Mouse (Mus musculus) liver, embryonic 16.5 days (tissue): ENCODE data around the gene Tenm4. TPM values are rescaled to one million over a fixed set of nuclear protein-coding genes. Genes with fewer than 3 reads are reported as not detected.

Experiments used
- ATAC-seq: fragments of 200-750 bp; cut with Nextera tagmentation; 2 replicates; pipeline ENCODE4 v1.8.0; 2017; ENCODE audit warnings: low read depth, mild to moderate bottlenecking, moderate number of reproducible peaks, moderate library complexity
- H3K27ac ChIP-seq: fragments of 300-500 bp; sonication (generic); 2 replicates; pipeline ENCODE4 v1.5.1; 2014; ENCODE audit warnings: mild to moderate bottlenecking, low read length
- H3K27me3 ChIP-seq: fragments of 300-500 bp; sonication (generic); 2 replicates; pipeline ENCODE4 v1.6.1; 2014; ENCODE audit warnings: low read depth, low read length, mixed read lengths; ENCODE audit not compliant: control insufficient read depth, insufficient read depth
- H3K36me3 ChIP-seq: fragments of 300-500 bp; sonication (generic); 2 replicates; pipeline ENCODE4 v1.6.1; 2014; ENCODE audit warnings: mild to moderate bottlenecking; ENCODE audit not compliant: control insufficient read depth, insufficient read depth
- H3K4me1 ChIP-seq: fragments of 300-500 bp; sonication (generic); 2 replicates; pipeline ENCODE4 v1.6.1; 2014; ENCODE audit warnings: low read depth, low read length, mixed read lengths; ENCODE audit not compliant: control insufficient read depth
- H3K4me2 ChIP-seq: fragments of 300-500 bp; sonication (generic); 2 replicates; pipeline ENCODE4 v1.6.1; 2014; ENCODE audit warnings: low read depth, low read length, mixed read lengths
- H3K4me3 ChIP-seq: fragments of 300-500 bp; sonication (generic); 2 replicates; pipeline ENCODE4 v1.5.1; 2014; ENCODE audit warnings: low read depth, mild to moderate bottlenecking, low read length
- H3K9ac ChIP-seq: fragments of 300-500 bp; sonication (generic); 2 replicates; pipeline ENCODE4 v1.6.1; 2014; ENCODE audit warnings: low read depth, low read length
- H3K9me3 ChIP-seq: fragments of 300-500 bp; sonication (generic); replicated peaks from 2 replicates; pipeline ENCODE4 v1.6.1; 2016; ENCODE audit warnings: low read length; ENCODE audit not compliant: control insufficient read depth
- WGBS: fragments of 180-500 bp; shearing (Covaris S2); extraction: QIAGEN DNeasy Blood & Tissue Kit; methylation state at CpG from one replicate; pipeline ENCODE4 v1.1.7; 2014; ENCODE audit not compliant: insufficient replicate concordance; 5-methylcytosine and 5-hydroxymethylcytosine counted together
- polyA plus RNA-seq: library from polyadenylated mRNA; unstranded; fragments of >200 nt; fragmentation: Nextera tagmentation; extraction: Ambion mirVana; gene quantifications from 2 replicates; pipeline ENCODE4 v1.2.1, GENCODE M21; 2015

The Tenm4 gene
- polyA plus RNA-seq, 1 experiment from 2014 or later: 2.4 TPM

- Histone ChIP-seq H3K4me3 (0 out of 2 replicates have a peak overlapping the region, but pooled peaks have one; percentile 22), H3K27me3 (no peaks in the 10 kb centered on the region), H3K27ac (peak overlapping the region; percentile 96), H3K9me3 (no peaks in the 10 kb centered on the region), H3K9ac (peak overlapping the region; percentile 60), H3K4me1 (peaks cover 58% of the 10 kb centered on the region), H3K4me2 (peak overlapping the region; percentile 49), H3K36me3 (no peaks in the 10 kb centered on the region)
- peak; percentile 91 for ATAC-seq
- 19% methylated on average over 6 of the region's 6 CpGs for WGBS
Measured at GRCm38 (mm10) chr7:96781068-96781467, 610.0 kb downstream of the Tenm4 start.

GRCm38 (mm10) chr7:96782686-96783085, 611.6 kb downstream of the Tenm4 start:
- no peaks in the 10 kb centered on the region for H3K9me3 ChIP-seq
- no peaks in the 10 kb centered on the region for H3K36me3 ChIP-seq
- peak overlapping the region; percentile 96; the same call in 1 of the 2 replicates for H3K27ac ChIP-seq
- H3K27me3 ChIP-seq: no peaks in the 10 kb centered on the region
- H3K4me2 ChIP-seq: no peak overlapping the region
- ATAC-seq: no peak
- H3K4me1 ChIP-seq: peaks cover 53% of the 10 kb centered on the region
- WGBS: 49% methylated on average over 4 of the region's 4 CpGs
- H3K9ac ChIP-seq: no peak overlapping the region
- no peak overlapping the region for H3K4me3 ChIP-seq

DNA sequence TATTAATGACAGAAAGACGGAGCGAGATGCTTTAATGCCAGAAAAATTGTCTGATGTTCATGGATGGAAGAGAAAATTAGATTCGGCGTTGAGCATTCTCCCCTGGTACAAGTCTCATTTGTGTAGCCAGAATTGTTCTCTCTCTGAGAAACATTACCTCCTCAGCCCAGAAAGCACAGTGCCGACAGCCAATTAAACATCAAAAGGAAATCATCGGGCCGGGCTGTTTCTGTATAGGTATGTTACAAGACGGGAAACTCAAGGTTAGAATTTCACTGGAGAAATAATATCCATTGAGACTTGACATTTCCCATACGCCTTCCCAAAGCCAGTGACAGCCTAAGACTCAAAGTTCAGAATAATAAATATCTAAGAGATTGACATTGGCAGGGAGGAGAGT, 614.8 kb downstream of the Tenm4 start:
- Histone ChIP-seq H3K27me3 (no peaks in the 10 kb centered on the region), H3K9ac (no peak overlapping the region), H3K4me1 (peaks cover 22% of the 10 kb centered on the region), H3K9me3 (no peaks in the 10 kb centered on the region), H3K4me3 (no peak overlapping the region), H3K36me3 (no peaks in the 10 kb centered on the region), H3K4me2 (no peak overlapping the region), H3K27ac (no peak overlapping the region)
- 81% methylated on average over 9 of the region's 9 CpGs for WGBS
- no peak for ATAC-seq

- Histone ChIP-seq H3K4me1 (peaks cover 18% of the 10 kb centered on the region), H3K27me3 (no peaks in the 10 kb centered on the region), H3K36me3 (no peaks in the 10 kb centered on the region), H3K4me3 (no peak overlapping the region), H3K27ac (no peak overlapping the region), H3K4me2 (no peak overlapping the region), H3K9me3 (no peaks in the 10 kb centered on the region), H3K9ac (no peak overlapping the region)
- 59% methylated on average over 5 of the region's 5 CpGs for whole genome bisulfite sequencing
- ATAC-seq: no peak
Measured at GRCm38 (mm10) chr7:96786262-96787044, 615.4 kb downstream of the Tenm4 start.

GRCm38 (mm10) chr7:96788135-96788534, 617.1 kb downstream of the Tenm4 start:
- H3K4me3 ChIP-seq: no peak overlapping the region
- no peaks in the 10 kb centered on the region for H3K36me3 ChIP-seq
- H3K4me2 ChIP-seq: no peak overlapping the region
- no peak overlapping the region for H3K9ac ChIP-seq
- WGBS: 66% methylated on average over 4 of the region's 4 CpGs
- H3K27ac ChIP-seq: no peak overlapping the region
- H3K4me1 ChIP-seq: peaks cover 2% of the 10 kb centered on the region; the same call in 1 of the 2 replicates
- no peak for ATAC-seq
- no peaks in the 10 kb centered on the region for H3K27me3 ChIP-seq
- no peaks in the 10 kb centered on the region for H3K9me3 ChIP-seq

- Histone ChIP-seq H3K27me3 (no peaks in the 10 kb centered on the region), H3K9ac (no peak overlapping the region), H3K4me1 (peaks cover 3% of the 10 kb centered on the region), H3K4me2 (no peak overlapping the region), H3K27ac (no peak overlapping the region), H3K4me3 (no peak overlapping the region), H3K36me3 (no peaks in the 10 kb centered on the region), H3K9me3 (no peaks in the 10 kb centered on the region)
- no peak for ATAC-seq
- 31% methylated on average over 2 of the region's 2 CpGs for WGBS
Measured at GRCm38 (mm10) chr7:96790326-96790725, 619.3 kb downstream of the Tenm4 start.

DNA sequence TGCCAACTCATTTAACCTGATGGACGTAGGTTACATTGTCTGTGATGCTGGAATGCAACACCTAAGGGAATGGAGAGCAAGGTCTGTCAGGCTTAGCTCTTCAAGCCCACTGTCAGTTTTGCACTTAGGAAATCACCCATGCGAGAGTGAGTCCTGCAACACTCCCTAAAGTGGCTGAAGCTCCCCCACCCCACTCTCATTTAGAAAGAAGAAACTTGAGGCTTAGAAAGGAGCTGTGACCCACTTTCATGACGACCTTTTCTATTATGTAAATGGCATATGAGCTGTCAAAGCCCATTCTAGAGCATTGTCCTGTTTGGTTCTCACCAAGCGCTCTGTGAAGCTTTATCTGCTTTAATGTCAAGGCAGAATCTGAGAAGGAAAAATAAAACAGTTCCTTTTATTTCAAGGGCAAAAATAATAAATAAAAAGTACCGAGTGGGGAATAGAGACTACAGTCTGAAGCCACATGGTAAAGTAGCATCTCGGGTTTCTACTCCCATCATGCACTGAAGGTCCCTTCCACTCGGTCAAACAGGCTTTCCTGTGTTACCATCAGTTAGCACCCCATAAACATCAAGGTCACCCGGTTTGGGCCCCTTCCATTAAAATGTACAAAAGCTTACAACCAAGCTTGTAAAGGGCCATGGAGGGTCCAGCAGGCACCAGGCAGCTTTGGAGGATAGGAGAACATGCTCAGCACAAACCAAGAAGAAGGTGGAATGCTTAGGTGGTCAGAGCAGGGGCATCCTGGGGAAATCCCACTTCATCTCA, 621.6 kb downstream of the Tenm4 start:
- 56% methylated on average over 8 of the region's 8 CpGs for WGBS
- no peaks in the 10 kb centered on the region for H3K27me3 ChIP-seq
- peaks cover 8% of the 10 kb centered on the region for H3K4me1 ChIP-seq
- H3K4me2 ChIP-seq: no peak overlapping the region
- no peak overlapping the region for H3K27ac ChIP-seq
- no peak overlapping the region for H3K4me3 ChIP-seq
- ATAC-seq: no peak
- no peak overlapping the region for H3K9ac ChIP-seq
- no peaks in the 10 kb centered on the region for H3K9me3 ChIP-seq
- no peaks in the 10 kb centered on the region for H3K36me3 ChIP-seq

- no peaks in the 10 kb centered on the region for H3K9me3 ChIP-seq
- H3K4me3 ChIP-seq: no peak overlapping the region
- no peaks in the 10 kb centered on the region for H3K36me3 ChIP-seq
- peaks cover 8% of the 10 kb centered on the region for H3K4me1 ChIP-seq
- 66% methylated on average over 9 of the region's 9 CpGs for WGBS
- no peak overlapping the region for H3K4me2 ChIP-seq
- no peak overlapping the region for H3K9ac ChIP-seq
- H3K27ac ChIP-seq: peak overlapping the region; percentile 75
- H3K27me3 ChIP-seq: 0 out of 2 replicates have a peak, but pooled peaks cover 2% of the 10 kb centered on the region
- peak; percentile 87 for ATAC-seq
Measured at GRCm38 (mm10) chr7:96796033-96796741, 625.1 kb downstream of the Tenm4 start.
